Mouse (Mus musculus): ENCODE data around the gene Atp6v0b.
A peak's percentile ranks its signal among the peaks of the same experiment; 100 is the strongest.

The Atp6v0b gene

GRCm38 (mm10) chr4:117871787-117872186, 15.3 kb downstream of the Atp6v0b start:
- no peak for DNase-seq (ENCODE audit: low read depth)

- no peak for DNase-seq (ENCODE audit: low read depth)
Observed at GRCm38 (mm10) chr4:117870437-117870836, 16.7 kb downstream of the Atp6v0b start.

- DNase-seq (ENCODE audit: low read depth) = no peak
Observed at GRCm38 (mm10) chr4:117869317-117869716, 17.8 kb downstream of the Atp6v0b start.

- DNase-seq (ENCODE audit: low read depth) = peak; percentile 59
Observed at GRCm38 (mm10) chr4:117867823-117868222, 19.3 kb downstream of the Atp6v0b start.

- DNase-seq (ENCODE audit: low read depth) = no peak
Observed at GRCm38 (mm10) chr4:117867000-117867399, 20.1 kb downstream of the Atp6v0b start.

GRCm38 (mm10) chr4:117866083-117866482, 21.1 kb downstream of the Atp6v0b start:
- DNase-seq (ENCODE audit: low read depth) = no peak

- no peak for DNase-seq (ENCODE audit: low read depth)
Observed at GRCm38 (mm10) chr4:117862823-117863222, 24.3 kb downstream of the Atp6v0b start.

GRCm38 (mm10) chr4:117860570-117860969, 26.6 kb downstream of the Atp6v0b start:
- DNase-seq (ENCODE audit: low read depth) = no peak

- DNase-seq (ENCODE audit: low read depth) = peak; percentile 19
Observed at GRCm38 (mm10) chr4:117858794-117859193, 28.3 kb downstream of the Atp6v0b start.

GRCm38 (mm10) chr4:117855146-117855545, 32.0 kb downstream of the Atp6v0b start:
- DNase-seq (ENCODE audit: low read depth) = no peak

- no peak for DNase-seq (ENCODE audit: low read depth)
Observed at GRCm38 (mm10) chr4:117852152-117852868, 34.8 kb downstream of the Atp6v0b start.

- no peak for DNase-seq (ENCODE audit: low read depth)
Observed at GRCm38 (mm10) chr4:117850871-117851270, 36.3 kb downstream of the Atp6v0b start.

GRCm38 (mm10) chr4:117850176-117850575, 37.0 kb downstream of the Atp6v0b start:
- DNase-seq (ENCODE audit: low read depth) = no peak

- no peak for DNase-seq (ENCODE audit: low read depth)
Observed at GRCm38 (mm10) chr4:117849506-117849905, 37.6 kb downstream of the Atp6v0b start.

GRCm38 (mm10) chr4:117849063-117849462, 38.1 kb downstream of the Atp6v0b start:
- DNase-seq (ENCODE audit: low read depth) = no peak

- DNase-seq (ENCODE audit: low read depth) = no peak
Observed at GRCm38 (mm10) chr4:117847011-117847410, 40.1 kb downstream of the Atp6v0b start.

GRCm38 (mm10) chr4:117846261-117846660, 40.9 kb downstream of the Atp6v0b start:
- DNase-seq (ENCODE audit: low read depth) = no peak

- no peak for DNase-seq (ENCODE audit: low read depth)
Observed at GRCm38 (mm10) chr4:117845316-117845715, 41.8 kb downstream of the Atp6v0b start.

- no peak for DNase-seq (ENCODE audit: low read depth)
Observed at GRCm38 (mm10) chr4:117844467-117844866, 42.7 kb downstream of the Atp6v0b start.

GRCm38 (mm10) chr4:117843101-117843500, 44.0 kb downstream of the Atp6v0b start:
- no peak for DNase-seq (ENCODE audit: low read depth)

GRCm38 (mm10) chr4:117841566-117841965, 45.6 kb downstream of the Atp6v0b start:
- DNase-seq (ENCODE audit: low read depth) = no peak

- DNase-seq (ENCODE audit: low read depth) = no peak
Observed at GRCm38 (mm10) chr4:117840821-117841220, 46.3 kb downstream of the Atp6v0b start.

GRCm38 (mm10) chr4:117839366-117839765, 47.8 kb downstream of the Atp6v0b start:
- DNase-seq (ENCODE audit: low read depth) = no peak

- no peak for DNase-seq (ENCODE audit: low read depth)
Observed at GRCm38 (mm10) chr4:117837271-117837670, 49.9 kb downstream of the Atp6v0b start.

All from naive thymus-derived CD4-positive, alpha-beta T cell, adult 2 months (primary cell).